Mouse (Mus musculus): ENCODE data around the gene Olfr643. TPM values are rescaled to one million over a fixed set of nuclear protein-coding genes. Genes with fewer than 3 reads are reported as not detected.
"Not testable (repeated sequence)": the region's sequence is repeated elsewhere in the genome, so short reads cannot be mapped to it uniquely, and the experiment has no call there.

The Olfr643 gene
- total RNA-seq, 4 experiments from 2014 or later = not detected

- DNase-seq (ENCODE audit: low spot score in 2 of 2) = no peak
Measured at GRCm38 (mm10) chr7:104018953-104019352, 118.3 kb downstream of the Olfr643 start.

GRCm38 (mm10) chr7:104017203-104017602, 120.0 kb downstream of the Olfr643 start, which contains the start of gene Olfr639:
TSS of gene Olfr639 (minus strand) at chr7:104017303.
- no peak for DNase-seq (ENCODE audit: low spot score in 2 of 2)

GRCm38 (mm10) chr7:103999124-103999523, 138.1 kb downstream of the Olfr643 start:
- no peak for DNase-seq (ENCODE audit: low spot score in 2 of 2)

GRCm38 (mm10) chr7:103998446-103998845, 138.8 kb downstream of the Olfr643 start, which contains the start of gene Olfr638:
TSS of gene Olfr638 (plus strand) at chr7:103998746.
- no peak for DNase-seq (ENCODE audit: low spot score in 2 of 2)

GRCm38 (mm10) chr7:103971782-103972181, 165.4 kb downstream of the Olfr643 start:
- no peak for DNase-seq (ENCODE audit: low spot score in 2 of 2)

- no peak for DNase-seq (ENCODE audit: low spot score in 2 of 2)
Measured at GRCm38 (mm10) chr7:103970852-103971251, 166.4 kb downstream of the Olfr643 start, which contains the start of gene Olfr635. TSS of gene Olfr635 (plus strand) at chr7:103971152.

- not testable (repeated sequence) for DNase-seq (ENCODE audit: low spot score in 2 of 2)
Measured at GRCm38 (mm10) chr7:103966873-103967272, 170.3 kb downstream of the Olfr643 start.

Other genes starting within 250 kb of the Olfr643 start
- not detected for gene Olfr64, start 242.9 kb downstream of the Olfr643 start, total RNA-seq (2022)
- gene Olfr65, start 233.9 kb downstream of the Olfr643 start, total RNA-seq (2022) = not detected
- not detected for gene Olfr631, start 208.6 kb downstream of the Olfr643 start, total RNA-seq (2022)
- gene Olfr632, start 203.1 kb downstream of the Olfr643 start, total RNA-seq (2022) = not detected
- not detected for gene Olfr633, start 193.0 kb downstream of the Olfr643 start, total RNA-seq (2022)
- gene Olfr635, start 166.3 kb downstream of the Olfr643 start, total RNA-seq (2022) = under 1 TPM in 3 of 4 experiments, not detected in 1; 0.04 to 0.05 (median 0.04) TPM
- gene Olfr638, start 138.7 kb downstream of the Olfr643 start, total RNA-seq (2022) = not detected
- under 1 TPM in 3 of 4 experiments, not detected in 1; 0.06 to 0.31 (median 0.18) TPM for gene Olfr639, start 120.1 kb downstream of the Olfr643 start, total RNA-seq (2022)
- not detected for gene Olfr640, start 111.8 kb downstream of the Olfr643 start, total RNA-seq (2022)
- gene Olfr641, start 102.0 kb downstream of the Olfr643 start, total RNA-seq (2022) = not detected
- not detected for gene Olfr642, start 84.7 kb downstream of the Olfr643 start, total RNA-seq (2022)
- not detected for gene 4930516K23Rik, start 76.0 kb downstream of the Olfr643 start, total RNA-seq (2022)
- not detected for gene Olfr644, start 65.5 kb downstream of the Olfr643 start, total RNA-seq (2022)
- not detected for gene Olfr645, start 51.9 kb downstream of the Olfr643 start, total RNA-seq (2022)
- gene Olfr646, start 32.5 kb downstream of the Olfr643 start, total RNA-seq (2022) = not detected
- not detected for gene Ubqln5, start 7.6 kb downstream of the Olfr643 start, total RNA-seq (2022)
- gene Ubqln3, start 5.9 kb upstream of the Olfr643 start, total RNA-seq (2022) = not detected
- not detected for gene Ubqlnl, start 13.2 kb upstream of the Olfr643 start, total RNA-seq (2022)
- not detected for gene Olfm5, start 27.4 kb upstream of the Olfr643 start, total RNA-seq (2022)
- gene Olfr648, start 46.0 kb upstream of the Olfr643 start, total RNA-seq (2022) = under 1 TPM; 0.14 to 0.31 (median 0.22) TPM
- not detected for gene Olfr649, start 58.6 kb upstream of the Olfr643 start, total RNA-seq (2022)
- under 1 TPM; 0.14 to 0.29 (median 0.16) TPM for gene Trim6, start 81.4 kb upstream of the Olfr643 start, total RNA-seq (2022)
- 1 to 10 TPM; 1.7 to 4.0 (median 2.7) TPM for gene Trim34a, start 107.1 kb upstream of the Olfr643 start, total RNA-seq (2022)
- 1 to 10 TPM in 2 of 4 experiments, under 1 TPM in 2; 0.47 to 1.7 (median 1.2) TPM for gene Trim5, start 150.7 kb upstream of the Olfr643 start, total RNA-seq (2022)
- 1 to 10 TPM; 2.6 to 5.4 (median 4.4) TPM for gene Trim12a, start 178.1 kb upstream of the Olfr643 start, total RNA-seq (2022)
- under 1 TPM in 2 of 4 experiments, not detected in 2; 0.29 to 0.34 TPM for gene Trim34b, start 192.1 kb upstream of the Olfr643 start, total RNA-seq (2022)
- gene Trim12c, start 216.0 kb upstream of the Olfr643 start, total RNA-seq (2022) = 1 to 10 TPM; 1.5 to 3.4 (median 2.4) TPM
- gene Trim30b, start 232.5 kb upstream of the Olfr643 start, total RNA-seq (2022) = under 1 TPM in 3 of 4 experiments, not detected in 1; 0.18 to 0.33 (median 0.25) TPM

Data from layer of hippocampus, adult 8-10 months (tissue).